Mouse (Mus musculus) T-cell, adult 2 months (primary cell): ENCODE data around the gene Kxd1.

Source experiments
- DNase-seq: peaks from one replicate; pipeline ENCODE4 v3.0.0; 2022; ENCODE audit warnings: low spot score

Kxd1 gene

GRCm38 (mm10) chr8:70547762-70548161 is 20.0 kb upstream of the Kxd1 start:
- DNase-seq: no peak

- DNase-seq: no peak
Observed at GRCm38 (mm10) chr8:70546412-70546811, 18.7 kb upstream of the Kxd1 start.

- DNase-seq: peak; percentile 26
Observed at GRCm38 (mm10) chr8:70544200-70544687, 16.5 kb upstream of the Kxd1 start.

GRCm38 (mm10) chr8:70541081-70541480 is 13.3 kb upstream of the Kxd1 start:
- no peak for DNase-seq

GRCm38 (mm10) chr8:70540507-70541071 is 12.8 kb upstream of the Kxd1 start:
- DNase-seq: no peak

GRCm38 (mm10) chr8:70540013-70540506 is 12.3 kb upstream of the Kxd1 start:
- no peak for DNase-seq

GRCm38 (mm10) chr8:70539077-70539813 is 11.5 kb upstream of the Kxd1 start, which contains the start of gene Ell:
Gene Ell, plus strand, starts transcription at chr8:70539457.
- peak; percentile 98 for DNase-seq

GRCm38 (mm10) chr8:70538633-70539076 is 10.9 kb upstream of the Kxd1 start:
- DNase-seq: peak; percentile 97

- DNase-seq: no peak
Observed at GRCm38 (mm10) chr8:70538024-70538579, 10.3 kb upstream of the Kxd1 start.

- DNase-seq: no peak
Observed at GRCm38 (mm10) chr8:70535701-70536100, 7.9 kb upstream of the Kxd1 start.

GRCm38 (mm10) chr8:70535221-70535620 is 7.5 kb upstream of the Kxd1 start:
- no peak for DNase-seq

GRCm38 (mm10) chr8:70534281-70534680 is 6.5 kb upstream of the Kxd1 start:
- no peak for DNase-seq

- DNase-seq: no peak
Observed at GRCm38 (mm10) chr8:70530314-70530713, 2.6 kb upstream of the Kxd1 start.

- DNase-seq: no peak
Observed at GRCm38 (mm10) chr8:70529741-70530161, 2.0 kb upstream of the Kxd1 start.

GRCm38 (mm10) chr8:70529299-70529698 is 1.5 kb upstream of the Kxd1 start:
- no peak for DNase-seq

- no peak for DNase-seq
Observed at GRCm38 (mm10) chr8:70528182-70528797, 534 bp upstream of the Kxd1 start.

GRCm38 (mm10) chr8:70527111-70527511 is 645 bp downstream of the Kxd1 start:
- DNase-seq: no peak

- peak; percentile 97 for DNase-seq
Observed at GRCm38 (mm10) chr8:70522592-70523403, 5.0 kb downstream of the Kxd1 start.

GRCm38 (mm10) chr8:70519606-70520005 is 8.2 kb downstream of the Kxd1 start:
- DNase-seq: no peak

GRCm38 (mm10) chr8:70519043-70519442 is 8.7 kb downstream of the Kxd1 start:
- no peak for DNase-seq

- DNase-seq: no peak
Observed at GRCm38 (mm10) chr8:70517940-70518643, 9.7 kb downstream of the Kxd1 start.
